14 mouse cellular contexts compared by ENCODE assay signal in genomic region chr3:81149109-81149521, GRCm38 (mm10).
DNase-seq lines count a peak whose midpoint lies in the region; ATAC-seq lines count a peak whose summit lies in the region.
"Had no signal": no experiment of that assay in that cellular context is flagged by ENCODE, and none has a peak within 500 bp of the region (broad histone marks: within the 10 kb centered on the region; RNA-seq: fewer than 3 reads in every experiment).

No protein-coding gene starts in this region.

- peak; percentile 23 for DNase-seq in midbrain, embryonic 14.5 days
- DNase-seq in forebrain, embryonic 14.5 days (ENCODE audit: low spot score) = peak; percentile 16
- peak; percentile 6 to 11 for DNase-seq in layer of hippocampus, postnatal 10 days (ENCODE audit: low spot score in 2 of 2)
- DNase-seq in cerebellum, postnatal 36 days = no peak
- no peak for DNase-seq in ovary, postnatal 14 days (ENCODE audit: low spot score)
- DNase-seq: adrenal gland, adult 2 months; cerebellum, adult 2 months; gastrocnemius, postnatal 36 days; heart, postnatal 4 days; kidney, adult 8-10 months had no signal

- 57% methylated on average over 3 of the region's 3 CpGs for WGBS in hindbrain, embryonic 16.5 days
- 70% methylated on average over 3 of the region's 3 CpGs for WGBS in hindbrain, embryonic 12.5 days
- WGBS in midbrain, embryonic 14.5 days = 62% methylated on average over 3 of the region's 3 CpGs
- 42% methylated on average over 3 of the region's 3 CpGs for WGBS in midbrain, embryonic 15.5 days
- 40% methylated on average over 3 of the region's 3 CpGs for WGBS in forebrain, embryonic 14.5 days

- no peak overlapping the region for H3K4me2 ChIP-seq in hindbrain, embryonic 16.5 days (ENCODE audit: low read length)
- no peak overlapping the region for H3K4me2 ChIP-seq in hindbrain, embryonic 12.5 days (replicated peaks)
- H3K4me2 ChIP-seq in midbrain, embryonic 14.5 days (ENCODE audit: low read length) = no peak overlapping the region
- no peak overlapping the region for H3K4me2 ChIP-seq in midbrain, embryonic 15.5 days
- no peak overlapping the region for H3K4me2 ChIP-seq in forebrain, embryonic 14.5 days (ENCODE audit: low read length)

- ATAC-seq in hindbrain, embryonic 16.5 days = peak; percentile 20; the same call in 1 of the 2 replicates
- no peak for ATAC-seq in hindbrain, embryonic 12.5 days (ENCODE audit: low FRiP score)
- no peak for ATAC-seq in midbrain, embryonic 14.5 days (ENCODE audit: low FRiP score, low TSS enrichment)
- ATAC-seq in midbrain, embryonic 15.5 days (replicated peaks) = no peak
- ATAC-seq in forebrain, embryonic 14.5 days = peak; percentile 48; the same call in 1 of the 2 replicates

- H3K9me3 ChIP-seq in hindbrain, embryonic 16.5 days (ENCODE audit: control insufficient read depth, low read length) = no peaks in the 10 kb centered on the region
- no peaks in the 10 kb centered on the region for H3K9me3 ChIP-seq in hindbrain, embryonic 12.5 days (replicated peaks)
- no peaks in the 10 kb centered on the region for H3K9me3 ChIP-seq in midbrain, embryonic 14.5 days (ENCODE audit: control insufficient read depth, low read length)
- H3K9me3 ChIP-seq in midbrain, embryonic 15.5 days = no peaks in the 10 kb centered on the region
- no peaks in the 10 kb centered on the region for H3K9me3 ChIP-seq in forebrain, embryonic 14.5 days (replicated peaks; ENCODE audit: control insufficient read depth, low read length)

- no peak overlapping the region for H3K9ac ChIP-seq in hindbrain, embryonic 16.5 days (ENCODE audit: low read depth, low read length)
- H3K9ac ChIP-seq in hindbrain, embryonic 12.5 days = no peak overlapping the region
- H3K9ac ChIP-seq in midbrain, embryonic 14.5 days (replicated peaks; ENCODE audit: low read length) = no peak overlapping the region
- no peak overlapping the region for H3K9ac ChIP-seq in midbrain, embryonic 15.5 days
- no peak overlapping the region for H3K9ac ChIP-seq in forebrain, embryonic 14.5 days (ENCODE audit: low read length)
- H3K9ac ChIP-seq: liver, embryonic 14.5 days had no signal

- no peaks in the 10 kb centered on the region for H3K27me3 ChIP-seq in hindbrain, embryonic 16.5 days (replicated peaks; ENCODE audit: control insufficient read depth, insufficient read depth, low read length)
- no peaks in the 10 kb centered on the region for H3K27me3 ChIP-seq in hindbrain, embryonic 12.5 days
- H3K27me3 ChIP-seq in midbrain, embryonic 14.5 days (ENCODE audit: control insufficient read depth, insufficient read depth, low read length) = no peaks in the 10 kb centered on the region
- H3K27me3 ChIP-seq in midbrain, embryonic 15.5 days (replicated peaks) = no peaks in the 10 kb centered on the region
- H3K27me3 ChIP-seq in forebrain, embryonic 14.5 days (replicated peaks; ENCODE audit: control insufficient read depth, insufficient read depth, low read length) = no peaks in the 10 kb centered on the region

- H3K36me3 ChIP-seq in hindbrain, embryonic 16.5 days (ENCODE audit: control insufficient read depth, insufficient read depth, low read length) = no peaks in the 10 kb centered on the region
- no peaks in the 10 kb centered on the region for H3K36me3 ChIP-seq in hindbrain, embryonic 12.5 days
- no peaks in the 10 kb centered on the region for H3K36me3 ChIP-seq in midbrain, embryonic 14.5 days (ENCODE audit: control insufficient read depth, insufficient read depth, low read length)
- H3K36me3 ChIP-seq in midbrain, embryonic 15.5 days (replicated peaks) = no peaks in the 10 kb centered on the region
- no peaks in the 10 kb centered on the region for H3K36me3 ChIP-seq in forebrain, embryonic 14.5 days (ENCODE audit: control insufficient read depth, insufficient read depth, low read length)

- no peak overlapping the region for H3K27ac ChIP-seq in hindbrain, embryonic 16.5 days (ENCODE audit: low read depth, low read length)
- H3K27ac ChIP-seq in hindbrain, embryonic 12.5 days = no peak overlapping the region
- no peak overlapping the region for H3K27ac ChIP-seq in midbrain, embryonic 14.5 days (replicated peaks; ENCODE audit: low read depth, low read length)
- H3K27ac ChIP-seq in midbrain, embryonic 15.5 days = no peak overlapping the region
- no peak overlapping the region for H3K27ac ChIP-seq in forebrain, embryonic 14.5 days (ENCODE audit: low read depth, low read length)
- H3K27ac ChIP-seq: liver, embryonic 14.5 days had no signal

- H3K4me1 ChIP-seq in hindbrain, embryonic 16.5 days (ENCODE audit: control insufficient read depth, insufficient read depth, low read depth, low read length) = no peaks in the 10 kb centered on the region
- H3K4me1 ChIP-seq in hindbrain, embryonic 12.5 days = peaks cover 5% of the 10 kb centered on the region; the same call in 1 of the 2 replicates
- H3K4me1 ChIP-seq in midbrain, embryonic 14.5 days (ENCODE audit: control insufficient read depth, insufficient read depth, low read length) = 0 out of 2 replicates have a peak, but pooled peaks cover 6% of the 10 kb centered on the region
- 0 out of 2 replicates have a peak, but pooled peaks cover 5% of the 10 kb centered on the region for H3K4me1 ChIP-seq in midbrain, embryonic 15.5 days
- H3K4me1 ChIP-seq in forebrain, embryonic 14.5 days (ENCODE audit: control insufficient read depth, insufficient read depth, low read length) = no peaks in the 10 kb centered on the region

- no peak overlapping the region for H3K4me3 ChIP-seq in hindbrain, embryonic 16.5 days (ENCODE audit: low read length)
- no peak overlapping the region for H3K4me3 ChIP-seq in hindbrain, embryonic 12.5 days
- no peak overlapping the region for H3K4me3 ChIP-seq in midbrain, embryonic 14.5 days (replicated peaks; ENCODE audit: low read depth, low read length)
- H3K4me3 ChIP-seq in midbrain, embryonic 15.5 days = no peak overlapping the region
- no peak overlapping the region for H3K4me3 ChIP-seq in forebrain, embryonic 14.5 days (ENCODE audit: low read depth, low read length)

Comparison
In these comparisons a context has a peak if more than half of its experiments do, and no peak if none do; other contexts are left out.
1. ATAC-seq: peak in hindbrain, embryonic 16.5 days (single experiment) and forebrain, embryonic 14.5 days (single experiment); none in hindbrain, embryonic 12.5 days (single experiment), midbrain, embryonic 14.5 days (single experiment) and midbrain, embryonic 15.5 days (single experiment).
2. DNase-seq: peak in midbrain, embryonic 14.5 days (single experiment), forebrain, embryonic 14.5 days (single experiment) and layer of hippocampus, postnatal 10 days (2 of 2); none in cerebellum, postnatal 36 days (0 of 2) and ovary, postnatal 14 days (single experiment).